Mouse (Mus musculus) spleen, adult 2 months (tissue): ENCODE results near the gene Amy2a4.
"Not testable (repeated sequence)": the region's sequence is repeated elsewhere in the genome, so short reads cannot be mapped to it uniquely, and the experiment has no call there.

Source experiments
- CTCF ChIP-seq: fragments of 200-500 bp; IDR thresholded peaks from 2 replicates; pipeline ENCODE4 v1.5.1; 2011; ENCODE audit warnings: mild to moderate bottlenecking, inconsistent platforms; ENCODE audit not compliant: insufficient read depth, insufficient read length, insufficient replicate concordance; ENCODE audit errors: extremely low read depth
- POLR2A ChIP-seq: fragments of 200-500 bp; IDR thresholded peaks from 2 replicates; pipeline ENCODE4 v1.6.1; 2011; ENCODE audit warnings: low read depth, low read length, inconsistent platforms

DNA sequence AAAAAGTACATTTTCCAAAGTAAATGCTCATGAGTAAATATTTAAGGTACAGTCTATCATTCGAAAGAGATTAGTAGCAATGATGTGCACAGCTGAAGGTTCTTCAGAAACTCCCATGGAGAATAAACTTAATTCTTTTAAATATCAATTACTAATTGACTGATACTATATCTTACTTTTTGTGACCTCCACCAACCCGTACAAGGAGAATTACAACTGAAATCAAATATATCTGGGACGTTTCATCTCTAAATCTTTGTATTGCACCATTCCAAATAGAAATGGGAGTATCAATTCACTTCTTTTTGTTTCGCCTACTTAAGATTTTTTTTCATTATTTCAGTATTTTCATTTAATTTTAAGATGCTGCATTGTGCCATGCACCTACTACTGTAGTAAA is at the start of gene Amy2a4:
- not testable (repeated sequence) for TF ChIP-seq CTCF, POLR2A
